Mouse (Mus musculus) left cerebral cortex, postnatal 25 days (tissue): Measurements from ENCODE around the gene Igtp. TPM values are rescaled to one million over a fixed set of nuclear protein-coding genes. Genes with fewer than 3 reads are reported as not detected.

Experiments
- DNase-seq, 2 experiments: peaks; one replicate each; pipeline ENCODE4 v3.0.0; 2022; ENCODE audit warnings: low spot score in 2 of 2, mixed read lengths in 1 of 2
- intact Hi-C: fragments of 180-260 bp; cut with DNase I; formaldehyde crosslinking; loops from one replicate; pipeline ENCODE4 v1.15.1; 2025
- total RNA-seq, 2 experiments: library from RNA; stranded (reverse); gene quantifications; 2 replicates each; pipeline ENCODE4 v1.2.3; 2021

The Igtp gene
- total RNA-seq, 2 experiments from 2014 or later: 2.5 to 3.2 TPM

DNA sequence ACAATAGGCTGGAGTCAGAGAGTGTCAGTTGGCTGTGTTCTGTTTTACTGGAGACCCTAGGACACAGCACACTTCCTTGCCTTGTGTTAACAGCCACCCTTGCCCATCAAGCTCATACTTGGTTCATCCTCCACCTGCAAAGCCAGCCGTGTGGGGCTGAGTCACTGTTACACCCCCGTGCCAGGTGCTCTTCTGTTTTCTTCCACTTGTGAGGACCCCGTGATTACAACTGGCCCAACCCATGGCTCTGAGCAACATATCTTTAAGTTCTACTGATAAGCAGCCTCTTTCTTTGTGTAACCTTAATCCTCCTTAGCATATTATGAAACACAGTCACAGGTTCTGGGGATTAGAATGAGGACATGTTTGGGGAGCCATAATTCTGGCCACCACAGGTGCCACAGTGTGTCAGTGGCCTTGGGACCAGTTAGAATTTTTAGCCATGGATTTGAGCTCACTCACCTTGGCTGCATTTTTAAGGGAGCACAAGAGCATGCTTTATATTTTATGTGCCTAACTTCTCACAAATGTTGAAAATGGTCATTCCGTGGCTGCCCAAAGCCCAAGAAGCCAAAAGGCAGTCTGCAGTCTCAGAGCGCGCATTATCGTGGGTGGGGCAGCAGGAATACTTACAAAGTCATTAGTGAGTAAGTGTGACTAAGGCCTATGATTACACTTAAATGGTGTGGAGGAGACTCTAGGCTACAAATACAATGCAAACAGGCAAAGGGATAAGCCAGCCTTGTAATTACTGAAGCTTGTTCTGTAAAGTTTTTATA, 50.0 kb downstream of the Igtp start:
- no peak for DNase-seq
- intact Hi-C loops: no loop called here

- no peak for DNase-seq
- intact Hi-C loops: no loop called here
Observed at GRCm38 (mm10) chr11:58250550-58250949, 51.2 kb downstream of the Igtp start.

DNA sequence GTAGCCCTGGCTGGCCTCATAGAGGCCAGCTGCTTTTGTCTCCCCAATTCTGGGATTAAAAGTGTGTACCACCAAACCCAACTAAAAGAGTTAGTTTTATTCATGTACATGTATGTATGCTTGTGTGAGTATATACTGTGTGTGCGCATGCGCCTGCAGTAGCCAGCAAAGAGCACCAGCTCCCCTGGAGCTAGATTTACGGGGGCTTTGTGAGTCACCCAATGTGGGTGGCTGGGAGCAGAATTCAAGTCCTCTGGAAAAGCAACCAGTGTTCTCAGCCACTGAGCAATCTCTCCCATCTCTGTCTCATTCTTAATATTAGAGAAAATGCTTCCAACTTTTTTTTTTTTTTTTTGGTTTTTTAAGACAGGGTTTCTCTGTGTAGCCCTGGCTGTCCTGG, 55.1 kb downstream of the Igtp start:
- DNase-seq: peak; percentile 2 to 56
- intact Hi-C loops: no loop called here

Other genes with a start within 250 kb of the Igtp start
- gene Larp1, start 190.5 kb upstream of the Igtp start, total RNA-seq: 10 to 100 TPM; 86.4 to 88.9 TPM
- not detected for gene Gm12248, start 106.4 kb upstream of the Igtp start, total RNA-seq
- 10 to 100 TPM; 53.3 to 54.6 TPM for gene Cnot8, start 95.4 kb upstream of the Igtp start, total RNA-seq
- gene Gemin5, start 31.0 kb upstream of the Igtp start, total RNA-seq: 10 to 100 TPM; 16.5 to 18.1 TPM
- 10 to 100 TPM; 33.9 to 35.5 TPM for gene Mrpl22, start 27.9 kb upstream of the Igtp start, total RNA-seq
- gene Irgm2, start 62 bp downstream of the Igtp start, total RNA-seq: 1 to 10 TPM; 1.8 to 2.8 TPM
- not detected for gene 4930438A08Rik, start 75.2 kb downstream of the Igtp start, total RNA-seq
- 10 to 100 TPM; 20.9 to 24.2 TPM for gene Zfp692, start 107.5 kb downstream of the Igtp start, total RNA-seq
- gene Zfp672, start 130.8 kb downstream of the Igtp start, total RNA-seq: 10 to 100 TPM; 47.2 to 52.2 TPM
- gene Sh3bp5l, start 131.2 kb downstream of the Igtp start, total RNA-seq: 10 to 100 TPM; 62.2 to 62.5 TPM
- gene Lypd8, start 179.5 kb downstream of the Igtp start, total RNA-seq: not detected
- gene 1810065E05Rik, start 221.6 kb downstream of the Igtp start, total RNA-seq: not detected
- not detected for gene Gm12253, start 233.0 kb downstream of the Igtp start, total RNA-seq